Mouse (Mus musculus) monocyte, adult 5-6 weeks (primary cell): Measurements from ENCODE around the gene Nlgn1. TPM values are rescaled to one million over a fixed set of nuclear protein-coding genes. Genes with fewer than 3 reads are reported as not detected.

Source experiments
- ATAC-seq: fragments of 153-309, 156-312 bp; replicated peaks from 2 replicates; pipeline ENCODE4 v1.8.0; 2017; ENCODE audit warnings: mild to moderate bottlenecking; ENCODE audit not compliant: low TSS enrichment, insufficient number of reproducible peaks, severe bottlenecking, poor library complexity, low FRiP score
- total RNA-seq: library from RNA; stranded (forward); fragments of 200-1000, 200-491, 200-594 nt; gene quantifications from 3 replicates; pipeline ENCODE4 v1.2.3, GENCODE M21; 2017

The Nlgn1 gene
- total RNA-seq, 1 experiment from 2014 or later, result not detected

GRCm38 (mm10) chr3:26223500-26223899 is 108.8 kb downstream of the Nlgn1 start:
- no peak for ATAC-seq

- no peak for ATAC-seq
These were observed 116.0 kb downstream of the Nlgn1 start for GRCm38 (mm10) chr3:26216231-26216630.

- ATAC-seq, result no peak
These were observed 129.6 kb downstream of the Nlgn1 start for GRCm38 (mm10) chr3:26202702-26203101.

GRCm38 (mm10) chr3:26201410-26201809 is 130.8 kb downstream of the Nlgn1 start:
- no peak for ATAC-seq

GRCm38 (mm10) chr3:26194970-26195369 is 137.3 kb downstream of the Nlgn1 start:
- no peak for ATAC-seq

- ATAC-seq, result no peak
These were observed 151.2 kb downstream of the Nlgn1 start for GRCm38 (mm10) chr3:26181013-26181412.

GRCm38 (mm10) chr3:26175371-26175770 is 156.9 kb downstream of the Nlgn1 start:
- ATAC-seq, result no peak

- ATAC-seq, result no peak
These were observed 158.0 kb downstream of the Nlgn1 start for GRCm38 (mm10) chr3:26174257-26174656.

GRCm38 (mm10) chr3:26173613-26174012 is 158.6 kb downstream of the Nlgn1 start:
- no peak for ATAC-seq

GRCm38 (mm10) chr3:26166711-26167110 is 165.5 kb downstream of the Nlgn1 start:
- no peak for ATAC-seq

GRCm38 (mm10) chr3:26153782-26154181 is 178.5 kb downstream of the Nlgn1 start:
- no peak for ATAC-seq

- no peak for ATAC-seq
These were observed 179.1 kb downstream of the Nlgn1 start for GRCm38 (mm10) chr3:26153036-26153741.

- ATAC-seq, result no peak
These were observed 179.7 kb downstream of the Nlgn1 start for GRCm38 (mm10) chr3:26152510-26153035.

- ATAC-seq, result no peak
These were observed 180.8 kb downstream of the Nlgn1 start for GRCm38 (mm10) chr3:26151351-26152020.

GRCm38 (mm10) chr3:26146174-26146573 is 186.1 kb downstream of the Nlgn1 start:
- no peak for ATAC-seq

- no peak for ATAC-seq
These were observed 186.8 kb downstream of the Nlgn1 start for GRCm38 (mm10) chr3:26145441-26145840.

- no peak for ATAC-seq
These were observed 190.7 kb downstream of the Nlgn1 start for GRCm38 (mm10) chr3:26141590-26141989.

- ATAC-seq, result no peak
These were observed 197.2 kb downstream of the Nlgn1 start for GRCm38 (mm10) chr3:26134839-26135651.

- ATAC-seq, result no peak
These were observed 201.3 kb downstream of the Nlgn1 start for GRCm38 (mm10) chr3:26130919-26131318.
